ENCODE assay signal across 11 mouse cellular contexts in the genomic region with DNA sequence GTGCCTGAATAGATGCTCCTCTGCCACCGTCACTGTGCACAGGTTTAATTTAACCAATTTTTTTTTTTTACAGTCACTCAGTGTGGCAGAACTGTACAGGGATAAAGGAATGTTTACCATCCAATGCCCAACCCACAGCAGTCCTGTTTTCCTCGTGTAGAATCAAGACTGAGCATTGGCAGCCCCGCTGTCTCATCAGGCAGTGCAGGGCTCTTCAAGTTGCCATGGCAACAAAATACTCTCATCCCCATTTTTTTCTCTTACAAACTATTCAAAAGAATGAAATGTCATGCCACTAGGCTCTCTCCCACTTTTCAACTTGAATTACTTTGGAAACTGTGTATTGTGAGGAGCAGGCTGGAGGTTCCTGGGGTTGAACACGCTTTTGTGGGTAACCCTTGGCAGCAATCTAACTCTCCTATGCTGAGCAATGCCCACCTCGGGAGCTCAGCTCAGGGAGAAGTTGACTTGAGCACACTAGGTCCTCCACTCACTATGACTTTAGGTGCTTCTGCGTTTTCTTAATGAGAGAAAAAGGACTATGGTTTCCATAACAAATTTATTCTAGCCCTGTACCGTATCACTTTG.
DNase-seq lines count a peak whose midpoint lies in the region; ATAC-seq lines count a peak whose summit lies in the region.
"Had no signal": no experiment of that assay in that cellular context is flagged by ENCODE, and none has a peak within 500 bp of the region (broad histone marks: within the 10 kb centered on the region; RNA-seq: fewer than 3 reads in every experiment).

No protein-coding gene starts in this region.

- 0 out of 2 replicates have a peak, but pooled peaks cover 2% of the 10 kb centered on the region for H3K4me1 ChIP-seq in forebrain, embryonic 11.5 days (replicated peaks; ENCODE audit: control insufficient read depth, insufficient read depth, low read length)
- H3K4me1 ChIP-seq in forebrain, embryonic 10.5 days = peaks cover 17% of the 10 kb centered on the region
- peaks cover 7% of the 10 kb centered on the region; the same call in 1 of the 2 replicates for H3K4me1 ChIP-seq in neural tube, embryonic 13.5 days (replicated peaks)
- H3K4me1 ChIP-seq in hindbrain, embryonic 13.5 days (replicated peaks) = peaks cover 10% of the 10 kb centered on the region
- H3K4me1 ChIP-seq in neural tube, embryonic 15.5 days = peaks cover 17% of the 10 kb centered on the region
- H3K4me1 ChIP-seq: limb, embryonic 15.5 days had no signal

- no peak overlapping the region for H3K27ac ChIP-seq in forebrain, embryonic 11.5 days (ENCODE audit: low read depth, low read length)
- no peak overlapping the region for H3K27ac ChIP-seq in forebrain, embryonic 10.5 days
- no peak overlapping the region for H3K27ac ChIP-seq in neural tube, embryonic 13.5 days (replicated peaks)
- no peak overlapping the region for H3K27ac ChIP-seq in hindbrain, embryonic 13.5 days
- H3K27ac ChIP-seq in neural tube, embryonic 15.5 days (replicated peaks) = peak overlapping the region; percentile 60
- H3K27ac ChIP-seq: limb, embryonic 15.5 days had no signal

- 61% methylated on average over 7 of the region's 7 CpGs for WGBS in forebrain, embryonic 11.5 days
- WGBS in forebrain, embryonic 10.5 days = 79% methylated on average over 7 of the region's 7 CpGs
- 47% methylated on average over 7 of the region's 7 CpGs for WGBS in neural tube, embryonic 13.5 days
- 42% methylated on average over 7 of the region's 7 CpGs for WGBS in hindbrain, embryonic 13.5 days
- WGBS in neural tube, embryonic 15.5 days = 46% methylated on average over 7 of the region's 7 CpGs

- ATAC-seq in forebrain, embryonic 11.5 days (replicated peaks; ENCODE audit: low FRiP score) = peak; percentile 42; the same call in 1 of the 2 replicates
- ATAC-seq in neural tube, embryonic 13.5 days (ENCODE audit: low read depth) = peak; percentile 59; the same call in 1 of the 2 replicates
- peak; percentile 72 for ATAC-seq in hindbrain, embryonic 13.5 days (ENCODE audit: low FRiP score)
- peak; percentile 75 for ATAC-seq in neural tube, embryonic 15.5 days (ENCODE audit: low FRiP score)

- no peaks in the 10 kb centered on the region; the same call in 1 of the 2 replicates for H3K27me3 ChIP-seq in forebrain, embryonic 11.5 days (ENCODE audit: control insufficient read depth, insufficient read depth, low read length)
- peaks cover 16% of the 10 kb centered on the region; the same call in 1 of the 2 replicates for H3K27me3 ChIP-seq in forebrain, embryonic 10.5 days (ENCODE audit: poor library complexity, severe bottlenecking)
- no peaks in the 10 kb centered on the region for H3K27me3 ChIP-seq in neural tube, embryonic 13.5 days
- H3K27me3 ChIP-seq in hindbrain, embryonic 13.5 days = no peaks in the 10 kb centered on the region
- H3K27me3 ChIP-seq in neural tube, embryonic 15.5 days (replicated peaks) = no peaks in the 10 kb centered on the region
- H3K27me3 ChIP-seq: limb, embryonic 15.5 days had no signal

- H3K36me3 ChIP-seq in forebrain, embryonic 11.5 days (ENCODE audit: control insufficient read depth, insufficient read depth, low read length) = no peaks in the 10 kb centered on the region
- no peaks in the 10 kb centered on the region for H3K36me3 ChIP-seq in forebrain, embryonic 10.5 days (replicated peaks)
- H3K36me3 ChIP-seq in neural tube, embryonic 13.5 days = no peaks in the 10 kb centered on the region
- H3K36me3 ChIP-seq in hindbrain, embryonic 13.5 days = no peaks in the 10 kb centered on the region
- no peaks in the 10 kb centered on the region for H3K36me3 ChIP-seq in neural tube, embryonic 15.5 days
- H3K36me3 ChIP-seq: limb, embryonic 15.5 days had no signal

- no peaks in the 10 kb centered on the region for H3K9me3 ChIP-seq in forebrain, embryonic 11.5 days (ENCODE audit: control insufficient read depth, low read length)
- 0 out of 2 replicates have a peak, but pooled peaks cover 3% of the 10 kb centered on the region for H3K9me3 ChIP-seq in forebrain, embryonic 10.5 days
- H3K9me3 ChIP-seq in neural tube, embryonic 13.5 days = no peaks in the 10 kb centered on the region
- no peaks in the 10 kb centered on the region for H3K9me3 ChIP-seq in hindbrain, embryonic 13.5 days
- H3K9me3 ChIP-seq in neural tube, embryonic 15.5 days (replicated peaks) = no peaks in the 10 kb centered on the region
- H3K9me3 ChIP-seq: limb, embryonic 15.5 days had no signal

- DNase-seq in forebrain, embryonic 11.5 days (ENCODE audit: low spot score) = no peak
- no peak for DNase-seq in forebrain, embryonic 10.5 days (ENCODE audit: extremely low spot score, low spot score)
- no peak for DNase-seq in neural tube, embryonic 10.5 days (ENCODE audit: extremely low spot score, low spot score)
- no peak for DNase-seq in adrenal gland, postnatal 25 days
- DNase-seq in thymus, adult 18-20 months = no peak
- DNase-seq: adrenal gland, postnatal 10 days; kidney, postnatal 14 days had no signal

- no peak overlapping the region for H3K4me2 ChIP-seq in forebrain, embryonic 11.5 days (ENCODE audit: low read depth, low read length, severe bottlenecking)
- H3K4me2 ChIP-seq in neural tube, embryonic 13.5 days = no peak overlapping the region
- H3K4me2 ChIP-seq in hindbrain, embryonic 13.5 days = no peak overlapping the region
- H3K4me2 ChIP-seq in neural tube, embryonic 15.5 days = 0 out of 2 replicates have a peak overlapping the region, but pooled peaks have one; percentile 3
- H3K4me2 ChIP-seq: limb, embryonic 15.5 days had no signal

- H3K9ac ChIP-seq in forebrain, embryonic 11.5 days (ENCODE audit: low read length) = no peak overlapping the region
- H3K9ac ChIP-seq in neural tube, embryonic 13.5 days = no peak overlapping the region
- no peak overlapping the region for H3K9ac ChIP-seq in hindbrain, embryonic 13.5 days
- H3K9ac ChIP-seq in neural tube, embryonic 15.5 days (replicated peaks) = no peak overlapping the region
- H3K9ac ChIP-seq: limb, embryonic 15.5 days had no signal

- H3K4me3 ChIP-seq in forebrain, embryonic 11.5 days (ENCODE audit: low read depth, low read length) = no peak overlapping the region
- H3K4me3 ChIP-seq in forebrain, embryonic 10.5 days = no peak overlapping the region
- no peak overlapping the region for H3K4me3 ChIP-seq in neural tube, embryonic 13.5 days
- no peak overlapping the region for H3K4me3 ChIP-seq in hindbrain, embryonic 13.5 days
- no peak overlapping the region for H3K4me3 ChIP-seq in neural tube, embryonic 15.5 days (replicated peaks)
- H3K4me3 ChIP-seq: limb, embryonic 15.5 days had no signal
